Mouse (Mus musculus) stomach, embryonic 15.5 days (tissue): Measurements from ENCODE around the gene Cobl. TPM values are rescaled to one million over a fixed set of nuclear protein-coding genes. Genes with fewer than 3 reads are reported as not detected.

ENCODE experiments used
- ATAC-seq: fragments of 200-750 bp; cut with Nextera tagmentation; 2 replicates; pipeline ENCODE4 v1.8.0; 2017; ENCODE audit warnings: low read depth, moderate number of reproducible peaks, moderate TSS enrichment; ENCODE audit not compliant: insufficient read depth, low FRiP score
- H3K27ac ChIP-seq: fragments of 300-500 bp; sonication (generic); 2 replicates; pipeline ENCODE4 v1.5.1; 2015; ENCODE audit warnings: mild to moderate bottlenecking, inconsistent platforms
- H3K27me3 ChIP-seq: fragments of 300-500 bp; sonication (generic); replicated peaks from 2 replicates; pipeline ENCODE4 v1.6.1; 2015; ENCODE audit warnings: inconsistent platforms
- H3K36me3 ChIP-seq: fragments of 300-500 bp; sonication (generic); 2 replicates; pipeline ENCODE4 v1.6.1; 2015; ENCODE audit warnings: inconsistent platforms
- H3K4me1 ChIP-seq: fragments of 300-500 bp; sonication (generic); 2 replicates; pipeline ENCODE4 v1.6.1; 2015; ENCODE audit warnings: inconsistent platforms
- H3K4me2 ChIP-seq: fragments of 300-500 bp; sonication (generic); 2 replicates; pipeline ENCODE4 v1.6.1; 2015; ENCODE audit warnings: mild to moderate bottlenecking, inconsistent platforms
- H3K4me3 ChIP-seq: fragments of 300-500 bp; sonication (generic); replicated peaks from 2 replicates; pipeline ENCODE4 v1.5.1; 2015; ENCODE audit warnings: inconsistent platforms
- H3K9ac ChIP-seq: fragments of 300-500 bp; sonication (generic); 2 replicates; pipeline ENCODE4 v1.6.1; 2015; ENCODE audit warnings: inconsistent platforms
- H3K9me3 ChIP-seq: fragments of 300-500 bp; sonication (generic); 2 replicates; pipeline ENCODE4 v1.6.1; 2016; ENCODE audit warnings: inconsistent platforms
- WGBS: fragments of 180-500 bp; shearing (Covaris S2); methylation state at CpG from one replicate; pipeline ENCODE4 v1.1.7; 2015; 5-methylcytosine and 5-hydroxymethylcytosine counted together
- polyA plus RNA-seq: library from polyadenylated mRNA; unstranded; fragments of >200 nt; fragmentation: Nextera tagmentation; extraction: Ambion mirVana; gene quantifications from 2 replicates; pipeline ENCODE4 v1.2.1, GENCODE M21; 2015

Cobl gene
- polyA plus RNA-seq, 1 experiment from 2014 or later, result 7.7 TPM

GRCm38 (mm10) chr11:12290911-12291653, 173.7 kb downstream of the Cobl start:
- 47% methylated on average over 7 of the region's 7 CpGs for WGBS
- H3K36me3 ChIP-seq, result no peaks in the 10 kb centered on the region

GRCm38 (mm10) chr11:12285319-12286021, 179.3 kb downstream of the Cobl start:
- Histone ChIP-seq H3K4me2 (no peak overlapping the region), H3K27me3 (no peaks in the 10 kb centered on the region), H3K9me3 (no peaks in the 10 kb centered on the region), H3K27ac (no peak overlapping the region), H3K36me3 (no peaks in the 10 kb centered on the region), H3K4me1 (no peaks in the 10 kb centered on the region), H3K4me3 (no peak overlapping the region), H3K9ac (no peak overlapping the region)
- ATAC-seq, result no peak
- WGBS, result 79% methylated on average over 4 of the region's 4 CpGs

More at GRCm38 (mm10) chr11:12290911-12291653, 173.7 kb downstream of the Cobl start:
- no peaks in the 10 kb centered on the region for H3K9me3 ChIP-seq
- no peak overlapping the region for H3K4me2 ChIP-seq
- no peak overlapping the region for H3K27ac ChIP-seq
- H3K4me3 ChIP-seq, result no peak overlapping the region
- H3K9ac ChIP-seq, result no peak overlapping the region
- H3K27me3 ChIP-seq, result 0 out of 2 replicates have a peak, but pooled peaks cover 3% of the 10 kb centered on the region
- no peak for ATAC-seq
- H3K4me1 ChIP-seq, result 0 out of 2 replicates have a peak, but pooled peaks cover 3% of the 10 kb centered on the region

- 54% methylated on average over 7 of the region's 7 CpGs for WGBS
- Histone ChIP-seq H3K9ac (no peak overlapping the region), H3K27ac (no peak overlapping the region), H3K27me3 (no peaks in the 10 kb centered on the region), H3K4me2 (no peak overlapping the region), H3K4me3 (no peak overlapping the region), H3K9me3 (no peaks in the 10 kb centered on the region), H3K36me3 (no peaks in the 10 kb centered on the region), H3K4me1 (no peaks in the 10 kb centered on the region)
- ATAC-seq, result no peak
Measured at GRCm38 (mm10) chr11:12280711-12281110, 184.0 kb downstream of the Cobl start.

GRCm38 (mm10) chr11:12274276-12274675, 190.5 kb downstream of the Cobl start:
- Histone ChIP-seq H3K27ac (no peak overlapping the region), H3K9me3 (no peaks in the 10 kb centered on the region), H3K4me3 (no peak overlapping the region), H3K4me2 (no peak overlapping the region), H3K27me3 (no peaks in the 10 kb centered on the region), H3K4me1 (no peaks in the 10 kb centered on the region), H3K9ac (no peak overlapping the region), H3K36me3 (no peaks in the 10 kb centered on the region)
- ATAC-seq, result no peak
- WGBS, result 80% methylated on average over 2 of the region's 2 CpGs

- no peaks in the 10 kb centered on the region for H3K4me1 ChIP-seq
- WGBS, result 76% methylated on average over 6 of the region's 6 CpGs
- H3K9ac ChIP-seq, result no peak overlapping the region
- no peaks in the 10 kb centered on the region for H3K27me3 ChIP-seq
- H3K4me2 ChIP-seq, result no peak overlapping the region
- H3K36me3 ChIP-seq, result no peaks in the 10 kb centered on the region
- H3K9me3 ChIP-seq, result no peaks in the 10 kb centered on the region
- ATAC-seq, result no peak
- no peak overlapping the region for H3K4me3 ChIP-seq
- no peak overlapping the region for H3K27ac ChIP-seq
Measured at GRCm38 (mm10) chr11:12273726-12274125, 191.0 kb downstream of the Cobl start.

GRCm38 (mm10) chr11:12258411-12258810, 206.3 kb downstream of the Cobl start:
- Histone ChIP-seq H3K9ac (no peak overlapping the region), H3K4me1 (no peaks in the 10 kb centered on the region), H3K36me3 (no peaks in the 10 kb centered on the region), H3K27me3 (no peaks in the 10 kb centered on the region), H3K9me3 (no peaks in the 10 kb centered on the region), H3K4me3 (no peak overlapping the region), H3K4me2 (no peak overlapping the region), H3K27ac (no peak overlapping the region)
- 68% methylated on average over 2 of the region's 2 CpGs for WGBS
- ATAC-seq, result no peak

- no peaks in the 10 kb centered on the region for H3K36me3 ChIP-seq
- no peaks in the 10 kb centered on the region for H3K27me3 ChIP-seq
- H3K9me3 ChIP-seq, result no peaks in the 10 kb centered on the region
- no peak for ATAC-seq
- 90% methylated on average over 5 of the region's 5 CpGs for WGBS
- H3K4me2 ChIP-seq, result no peak overlapping the region
- no peak overlapping the region for H3K4me3 ChIP-seq
- no peaks in the 10 kb centered on the region for H3K4me1 ChIP-seq
- no peak overlapping the region for H3K27ac ChIP-seq
- H3K9ac ChIP-seq, result no peak overlapping the region
Measured at GRCm38 (mm10) chr11:12257324-12258118, 207.2 kb downstream of the Cobl start.

GRCm38 (mm10) chr11:12245327-12245915, 219.3 kb downstream of the Cobl start:
- Histone ChIP-seq H3K27me3 (no peaks in the 10 kb centered on the region), H3K9ac (no peak overlapping the region), H3K4me2 (no peak overlapping the region), H3K9me3 (no peaks in the 10 kb centered on the region), H3K4me3 (no peak overlapping the region), H3K27ac (no peak overlapping the region), H3K36me3 (no peaks in the 10 kb centered on the region), H3K4me1 (no peaks in the 10 kb centered on the region)
- 64% methylated on average over 4 of the region's 4 CpGs for WGBS
- ATAC-seq, result peak; percentile 51; the same call in 1 of the 2 replicates

- 60% methylated on average over 1 of the region's 1 CpGs for WGBS
- H3K4me1 ChIP-seq, result no peaks in the 10 kb centered on the region
- no peak overlapping the region for H3K4me3 ChIP-seq
- no peak overlapping the region for H3K27ac ChIP-seq
- H3K27me3 ChIP-seq, result no peaks in the 10 kb centered on the region
- H3K4me2 ChIP-seq, result no peak overlapping the region
- no peaks in the 10 kb centered on the region for H3K36me3 ChIP-seq
- no peaks in the 10 kb centered on the region for H3K9me3 ChIP-seq
- H3K9ac ChIP-seq, result no peak overlapping the region
- ATAC-seq, result no peak
Measured at GRCm38 (mm10) chr11:12236341-12236740, 228.4 kb downstream of the Cobl start.

GRCm38 (mm10) chr11:12234876-12235275, 229.9 kb downstream of the Cobl start:
- H3K4me2 ChIP-seq, result no peak overlapping the region
- H3K9me3 ChIP-seq, result no peaks in the 10 kb centered on the region
- WGBS, result 76% methylated on average over 4 of the region's 4 CpGs
- no peak overlapping the region for H3K27ac ChIP-seq
- no peak for ATAC-seq
- no peaks in the 10 kb centered on the region for H3K36me3 ChIP-seq
- no peaks in the 10 kb centered on the region for H3K4me1 ChIP-seq
- no peaks in the 10 kb centered on the region for H3K27me3 ChIP-seq
- no peak overlapping the region for H3K4me3 ChIP-seq
- no peak overlapping the region for H3K9ac ChIP-seq

- Histone ChIP-seq H3K4me1 (no peaks in the 10 kb centered on the region), H3K9ac (no peak overlapping the region), H3K4me2 (no peak overlapping the region), H3K4me3 (no peak overlapping the region), H3K9me3 (no peaks in the 10 kb centered on the region), H3K27me3 (0 out of 2 replicates have a peak, but pooled peaks cover 4% of the 10 kb centered on the region), H3K27ac (no peak overlapping the region), H3K36me3 (no peaks in the 10 kb centered on the region)
- no peak for ATAC-seq
- 89% methylated on average over 1 of the region's 1 CpGs for WGBS
Measured at GRCm38 (mm10) chr11:12234126-12234525, 230.6 kb downstream of the Cobl start.
